Mouse (Mus musculus) kidney, adult 2 months (tissue): Measurements from ENCODE around the gene Npffr2.

Source experiments
- CTCF ChIP-seq: fragments of 200-500 bp; conservative IDR thresholded peaks from 2 replicates; pipeline ENCODE4 v1.5.1; 2011; ENCODE audit warnings: low read depth, mild to moderate bottlenecking, control low read depth, low read length, moderate library complexity, mixed read lengths; ENCODE audit not compliant: insufficient read depth, insufficient read length
- POLR2A ChIP-seq: fragments of 200-500 bp; IDR thresholded peaks from one replicate; pipeline ENCODE4 v1.6.1; 2011; ENCODE audit warnings: low read depth, low read length, control low read depth

DNA sequence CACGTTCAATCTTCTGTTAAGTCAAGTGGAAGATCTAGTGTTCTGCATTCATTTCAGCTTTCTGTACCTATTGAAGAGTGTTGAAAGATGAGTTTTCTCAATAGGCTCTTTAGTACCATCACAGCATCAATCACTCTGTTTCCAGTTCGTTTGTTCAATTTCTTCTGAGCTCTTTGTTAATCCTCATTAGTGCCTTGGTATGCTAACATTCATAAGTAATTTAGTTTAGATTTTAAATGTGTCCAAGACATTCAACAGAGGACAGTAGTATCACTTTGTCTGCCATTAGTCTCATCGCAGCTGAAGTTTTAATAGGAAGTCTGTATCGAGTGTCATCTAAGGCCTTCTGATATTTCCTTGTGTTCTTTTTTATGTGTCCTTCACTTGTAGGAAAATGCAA lies 65.1 kb downstream of the Npffr2 start:
- no peak for TF ChIP-seq CTCF
- TF ChIP-seq POLR2A: no peak
